9 mouse cellular contexts compared by ENCODE assay signal in the genomic region with DNA sequence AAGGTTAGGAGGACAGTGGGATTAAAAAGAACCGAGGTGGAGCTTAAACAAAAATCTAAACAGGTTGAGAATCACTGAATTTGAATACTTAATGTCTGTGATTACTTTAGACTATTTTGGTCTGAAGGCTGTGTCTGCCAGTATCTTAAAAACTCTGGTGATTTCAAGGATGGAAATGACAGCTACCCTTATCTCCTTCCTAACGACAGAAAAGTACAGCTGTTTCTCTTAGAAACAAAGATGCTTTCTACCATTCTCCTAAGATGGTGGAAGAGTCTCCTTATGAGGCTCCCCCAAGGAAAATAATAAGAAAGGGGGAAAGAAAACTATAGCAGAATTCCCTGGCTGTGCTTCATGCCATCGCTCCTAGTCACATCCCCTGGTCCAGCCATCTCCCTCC. TPM values are rescaled to one million over a fixed set of nuclear protein-coding genes. Genes with fewer than 3 reads are reported as not detected.
A peak's percentile ranks its signal among the peaks of the same experiment; 100 is the strongest.
DNase-seq lines count a peak whose midpoint lies in the region; ATAC-seq and TF ChIP-seq lines count a peak whose summit lies in the region.
"Had no signal": no experiment of that assay in that cellular context is flagged by ENCODE, and none has a peak within 500 bp of the region (broad histone marks: within the 10 kb centered on the region; RNA-seq: fewer than 3 reads in every experiment).

No protein-coding gene starts in this region.

- DNase-seq in kidney, postnatal 10 days, result no peak
- peak; percentile 0 for DNase-seq in brain, embryonic 14.5 days (ENCODE audit: low read depth)
- no peak for DNase-seq in hindbrain, embryonic 14.5 days (ENCODE audit: low spot score)
- DNase-seq in midbrain, embryonic 14.5 days, result no peak
- DNase-seq in layer of hippocampus, adult 18-20 months (ENCODE audit: low spot score in 2 of 2), result no peak
- DNase-seq in adrenal gland, adult 2 months, result no peak
- DNase-seq in ovary, postnatal 36 days (ENCODE audit: low spot score), result no peak
- DNase-seq: kidney, postnatal 14 days had no signal

- H3K27me3 ChIP-seq in kidney, embryonic 15.5 days, result no peaks in the 10 kb centered on the region
- no peaks in the 10 kb centered on the region for H3K27me3 ChIP-seq in hindbrain, embryonic 14.5 days (ENCODE audit: control insufficient read depth, insufficient read depth, low read length)
- no peaks in the 10 kb centered on the region for H3K27me3 ChIP-seq in midbrain, embryonic 14.5 days (ENCODE audit: control insufficient read depth, insufficient read depth, low read length)

- WGBS in kidney, embryonic 15.5 days, result 5% methylated on average over 3 of the region's 3 CpGs
- WGBS in hindbrain, embryonic 14.5 days, result 5% methylated on average over 3 of the region's 3 CpGs
- WGBS in midbrain, embryonic 14.5 days, result 6% methylated on average over 3 of the region's 3 CpGs

- peak overlapping the region; percentile 97 for H3K27ac ChIP-seq in kidney, embryonic 15.5 days
- H3K27ac ChIP-seq in hindbrain, embryonic 14.5 days, result peak overlapping the region; percentile 95
- peak overlapping the region; percentile 98 for H3K27ac ChIP-seq in midbrain, embryonic 14.5 days (replicated peaks; ENCODE audit: low read depth, low read length)

- H3K9ac ChIP-seq in kidney, embryonic 15.5 days, result peak overlapping the region; percentile 99
- H3K9ac ChIP-seq in hindbrain, embryonic 14.5 days, result peak overlapping the region; percentile 96
- peak overlapping the region; percentile 99 for H3K9ac ChIP-seq in midbrain, embryonic 14.5 days (replicated peaks; ENCODE audit: low read length)

- TF ChIP-seq POLR2A in brain, embryonic 14.5 days (IDR thresholded peaks at IDR 0.05; ENCODE audit: borderline replicate concordance, extremely low read depth, insufficient read depth, insufficient read length, poor library complexity, severe bottlenecking), result no peak

- H3K4me3 ChIP-seq in kidney, embryonic 15.5 days (replicated peaks), result peak overlapping the region; percentile 99
- peak overlapping the region; percentile 87 for H3K4me3 ChIP-seq in hindbrain, embryonic 14.5 days (replicated peaks; ENCODE audit: low read length)
- H3K4me3 ChIP-seq in midbrain, embryonic 14.5 days (replicated peaks; ENCODE audit: low read depth, low read length), result peak overlapping the region; percentile 94

- peaks cover 3% of the 10 kb centered on the region; the same call in 1 of the 2 replicates for H3K36me3 ChIP-seq in kidney, embryonic 15.5 days
- peaks cover 6% of the 10 kb centered on the region; the same call in 1 of the 2 replicates for H3K36me3 ChIP-seq in hindbrain, embryonic 14.5 days (replicated peaks; ENCODE audit: control insufficient read depth, insufficient read depth)
- peaks cover 2% of the 10 kb centered on the region; the same call in 1 of the 2 replicates for H3K36me3 ChIP-seq in midbrain, embryonic 14.5 days (ENCODE audit: control insufficient read depth, insufficient read depth, low read length)

- no peaks in the 10 kb centered on the region for H3K9me3 ChIP-seq in kidney, embryonic 15.5 days (replicated peaks)
- no peaks in the 10 kb centered on the region for H3K9me3 ChIP-seq in hindbrain, embryonic 14.5 days (ENCODE audit: control insufficient read depth, low read length)
- no peaks in the 10 kb centered on the region for H3K9me3 ChIP-seq in midbrain, embryonic 14.5 days (ENCODE audit: control insufficient read depth, low read length)

- H3K4me2 ChIP-seq in kidney, embryonic 15.5 days, result peak overlapping the region; percentile 69
- peak overlapping the region; percentile 91 for H3K4me2 ChIP-seq in hindbrain, embryonic 14.5 days (replicated peaks)
- peak overlapping the region; percentile 80 for H3K4me2 ChIP-seq in midbrain, embryonic 14.5 days (ENCODE audit: low read length)

- no peak for TF ChIP-seq CTCF in brain, embryonic 14.5 days (IDR thresholded peaks at IDR 0.05; ENCODE audit: borderline replicate concordance, extremely low read depth, insufficient read depth, insufficient read length)

- H3K4me1 ChIP-seq in kidney, embryonic 15.5 days, result 0 out of 2 replicates have a peak, but pooled peaks cover 2% of the 10 kb centered on the region
- H3K4me1 ChIP-seq in hindbrain, embryonic 14.5 days (replicated peaks; ENCODE audit: control insufficient read depth, insufficient read depth, low read length), result peaks cover 22% of the 10 kb centered on the region
- peaks cover 12% of the 10 kb centered on the region for H3K4me1 ChIP-seq in midbrain, embryonic 14.5 days (ENCODE audit: control insufficient read depth, insufficient read depth, low read length)

- ATAC-seq in kidney, embryonic 15.5 days (replicated peaks; ENCODE audit: low FRiP score), result no peak
- no peak for ATAC-seq in hindbrain, embryonic 14.5 days (ENCODE audit: low FRiP score)
- ATAC-seq in midbrain, embryonic 14.5 days (ENCODE audit: low FRiP score, low TSS enrichment), result no peak

RNA-seq across cellular contexts. Expression of a gene that starts 0.8 kb away (rescaled TPM):
- 14.2 and 15.6 TPM in 2 replicates for polyA plus RNA-seq in kidney, embryonic 15.5 days (2015; fragmentation: Nextera tagmentation; extraction: Ambion mirVana)
- 29.3 and 37.8 TPM in 2 replicates for polyA plus RNA-seq in brain, embryonic 14.5 days (2012; rRNA removed)
- polyA plus RNA-seq in hindbrain, embryonic 14.5 days (2014; fragmentation: Nextera tagmentation; extraction: Ambion mirVana), result 25.6 and 26.0 TPM in 2 replicates
- polyA plus RNA-seq in midbrain, embryonic 14.5 days (2014; fragmentation: Nextera tagmentation; extraction: Ambion mirVana), result 29.7 and 32.3 TPM in 2 replicates
- 10 to 100 TPM; 79.8 to 85.2 TPM for total RNA-seq in layer of hippocampus, adult 18-20 months (2021)
- total RNA-seq in adrenal gland, adult 2 months (2021), result 10 to 100 TPM; 39.2 to 40.2 TPM
- polyA plus RNA-seq in adrenal gland, adult 2 months (2012; rRNA removed), result 2.0 and 3.1 TPM in 2 replicates

RNA-seq across cellular contexts. Expression of a gene that starts 21.0 kb away (rescaled TPM):
- polyA plus RNA-seq in kidney, embryonic 15.5 days (2015; fragmentation: Nextera tagmentation; extraction: Ambion mirVana), result 9.1 and 9.3 TPM in 2 replicates
- 9.7 and 11.9 TPM in 2 replicates for polyA plus RNA-seq in brain, embryonic 14.5 days (2012; rRNA removed)
- 9.5 and 9.8 TPM in 2 replicates for polyA plus RNA-seq in hindbrain, embryonic 14.5 days (2014; fragmentation: Nextera tagmentation; extraction: Ambion mirVana)
- polyA plus RNA-seq in midbrain, embryonic 14.5 days (2014; fragmentation: Nextera tagmentation; extraction: Ambion mirVana), result 8.2 and 11.3 TPM in 2 replicates
- total RNA-seq in layer of hippocampus, adult 18-20 months (2021), result 10 to 100 TPM; 10.6 to 10.8 TPM
- 1 to 10 TPM; 7.3 to 9.7 TPM for total RNA-seq in adrenal gland, adult 2 months (2021)
- 0.63 and 0.68 TPM in 2 replicates for polyA plus RNA-seq in adrenal gland, adult 2 months (2012; rRNA removed)

RNA-seq across cellular contexts. Expression of a gene that starts 21.1 kb away (rescaled TPM):
- polyA plus RNA-seq in kidney, embryonic 15.5 days (2015; fragmentation: Nextera tagmentation; extraction: Ambion mirVana), result 8.3 and 9.5 TPM in 2 replicates
- polyA plus RNA-seq in brain, embryonic 14.5 days (2012; rRNA removed), result 15.8 and 17.7 TPM in 2 replicates
- 9.9 and 11.2 TPM in 2 replicates for polyA plus RNA-seq in hindbrain, embryonic 14.5 days (2014; fragmentation: Nextera tagmentation; extraction: Ambion mirVana)
- polyA plus RNA-seq in midbrain, embryonic 14.5 days (2014; fragmentation: Nextera tagmentation; extraction: Ambion mirVana), result 11.7 and 15.8 TPM in 2 replicates
- 10 to 100 TPM; 15.0 to 15.6 TPM for total RNA-seq in layer of hippocampus, adult 18-20 months (2021)
- total RNA-seq in adrenal gland, adult 2 months (2021), result 10 to 100 TPM; 14.3 to 15.3 TPM
- 0.64 and 1.00 TPM in 2 replicates for polyA plus RNA-seq in adrenal gland, adult 2 months (2012; rRNA removed)

RNA-seq across cellular contexts. Expression of a gene that starts 21.2 kb away (rescaled TPM):
- polyA plus RNA-seq in kidney, embryonic 15.5 days (2015; fragmentation: Nextera tagmentation; extraction: Ambion mirVana), result 41.5 and 45.8 TPM in 2 replicates
- polyA plus RNA-seq in brain, embryonic 14.5 days (2012; rRNA removed), result 47.0 and 55.1 TPM in 2 replicates
- 63.4 and 79.3 TPM in 2 replicates for polyA plus RNA-seq in hindbrain, embryonic 14.5 days (2014; fragmentation: Nextera tagmentation; extraction: Ambion mirVana)
- 90.3 and 91.3 TPM in 2 replicates for polyA plus RNA-seq in midbrain, embryonic 14.5 days (2014; fragmentation: Nextera tagmentation; extraction: Ambion mirVana)
- total RNA-seq in layer of hippocampus, adult 18-20 months (2021), result 10 to 100 TPM; 83.8 to 94.8 TPM
- total RNA-seq in adrenal gland, adult 2 months (2021), result 10 to 100 TPM; 51.9 to 56.8 TPM
- polyA plus RNA-seq in adrenal gland, adult 2 months (2012; rRNA removed), result 4.6 and 6.4 TPM in 2 replicates
